Mouse (Mus musculus): ENCODE results near the gene Cdh23. TPM values are rescaled to one million over a fixed set of nuclear protein-coding genes. Genes with fewer than 3 reads are reported as not detected.

Gene Cdh23
- polyA plus RNA-seq, 1 experiment = 0.19 TPM

- TF ChIP-seq FOSL1 (IDR thresholded peaks at IDR 0.05; ENCODE audit: insufficient read depth, low read length, poor library complexity, severe bottlenecking) = no peak
- TF ChIP-seq USF1 (IDR thresholded peaks at IDR 0.05; ENCODE audit: low read depth) = no peak
- TF ChIP-seq MYOD1 (IDR thresholded peaks at IDR 0.05; ENCODE audit: control insufficient read depth, insufficient read length, low read depth) = no peak
- TF ChIP-seq CTCF (IDR thresholded peaks at IDR 0.05; ENCODE audit: control insufficient read depth, insufficient read depth, insufficient read length) = no peak
- TF ChIP-seq MYOG (IDR thresholded peaks at IDR 0.05; ENCODE audit: control insufficient read depth, extremely low read depth, insufficient read length) = no peak
- TF ChIP-seq CEBPB (IDR thresholded peaks at IDR 0.05; ENCODE audit: low read depth) = no peak
- H3K79me2 ChIP-seq (ENCODE audit: control insufficient read depth, insufficient read depth) = no peaks in the 10 kb centered on the region
- no peak overlapping the region for H3K4me3 ChIP-seq (ENCODE audit: insufficient read depth, poor library complexity, severe bottlenecking)
These were observed 165.7 kb downstream of the Cdh23 start for GRCm38 (mm10) chr10:60530633-60531032.

GRCm38 (mm10) chr10:60527949-60528348 lies 168.3 kb downstream of the Cdh23 start:
- Histone ChIP-seq H3ac (ENCODE audit: control insufficient read depth, insufficient read length, low read depth) (no peak overlapping the region), H3K36me3 (ENCODE audit: control insufficient read depth, insufficient read depth) (no peaks in the 10 kb centered on the region), H3K79me2 (ENCODE audit: control insufficient read depth, insufficient read depth) (no peaks in the 10 kb centered on the region), H3K27me3 (ENCODE audit: control insufficient read depth, insufficient read depth, insufficient read length) (peaks cover 57% of the 10 kb centered on the region), H3K4me3 (ENCODE audit: insufficient read depth, poor library complexity, severe bottlenecking) (no peak overlapping the region), H3K79me3 (ENCODE audit: low read depth) (no peaks in the 10 kb centered on the region)
- TF ChIP-seq CEBPB (IDR thresholded peaks at IDR 0.05; ENCODE audit: low read depth) = no peak
- TF ChIP-seq FOSL1 (IDR thresholded peaks at IDR 0.05; ENCODE audit: insufficient read depth, low read length, poor library complexity, severe bottlenecking) = no peak
- TF ChIP-seq MYOD1 (IDR thresholded peaks at IDR 0.05; ENCODE audit: control insufficient read depth, insufficient read length, low read depth) = no peak
- no peak for TF ChIP-seq MAX (IDR thresholded peaks at IDR 0.05)
- no peak for TF ChIP-seq CTCF (IDR thresholded peaks at IDR 0.05; ENCODE audit: control insufficient read depth, insufficient read depth, insufficient read length)
- TF ChIP-seq USF1 (IDR thresholded peaks at IDR 0.05; ENCODE audit: low read depth) = no peak
- TF ChIP-seq MYOG (IDR thresholded peaks at IDR 0.05; ENCODE audit: control insufficient read depth, extremely low read depth, insufficient read length) = no peak

More at GRCm38 (mm10) chr10:60530633-60531032, 165.7 kb downstream of the Cdh23 start:
- no peak overlapping the region for H3ac ChIP-seq (ENCODE audit: control insufficient read depth, insufficient read length, low read depth)
- no peaks in the 10 kb centered on the region for H3K36me3 ChIP-seq (ENCODE audit: control insufficient read depth, insufficient read depth)
- H3K27me3 ChIP-seq (ENCODE audit: control insufficient read depth, insufficient read depth, insufficient read length) = peaks cover 31% of the 10 kb centered on the region
- H3K79me3 ChIP-seq (ENCODE audit: low read depth) = no peaks in the 10 kb centered on the region

GRCm38 (mm10) chr10:60525081-60525480 lies 171.2 kb downstream of the Cdh23 start:
- H3ac ChIP-seq (ENCODE audit: control insufficient read depth, insufficient read length, low read depth) = no peak overlapping the region
- no peaks in the 10 kb centered on the region for H3K79me3 ChIP-seq (ENCODE audit: low read depth)
- TF ChIP-seq MYOD1 (IDR thresholded peaks at IDR 0.05; ENCODE audit: control insufficient read depth, insufficient read length, low read depth) = no peak
- TF ChIP-seq CTCF (IDR thresholded peaks at IDR 0.05; ENCODE audit: control insufficient read depth, insufficient read depth, insufficient read length) = no peak
- no peak for TF ChIP-seq MYOG (IDR thresholded peaks at IDR 0.05; ENCODE audit: control insufficient read depth, extremely low read depth, insufficient read length)
- TF ChIP-seq FOSL1 (IDR thresholded peaks at IDR 0.05; ENCODE audit: insufficient read depth, low read length, poor library complexity, severe bottlenecking) = no peak
- no peak for TF ChIP-seq MAX (IDR thresholded peaks at IDR 0.05)
- TF ChIP-seq USF1 (IDR thresholded peaks at IDR 0.05; ENCODE audit: low read depth) = no peak
- TF ChIP-seq CEBPB (IDR thresholded peaks at IDR 0.05; ENCODE audit: low read depth) = no peak
- H3K27me3 ChIP-seq (ENCODE audit: control insufficient read depth, insufficient read depth, insufficient read length) = peaks cover 85% of the 10 kb centered on the region
- no peaks in the 10 kb centered on the region for H3K79me2 ChIP-seq (ENCODE audit: control insufficient read depth, insufficient read depth)
- no peak overlapping the region for H3K4me3 ChIP-seq (ENCODE audit: insufficient read depth, poor library complexity, severe bottlenecking)
- no peaks in the 10 kb centered on the region for H3K36me3 ChIP-seq (ENCODE audit: control insufficient read depth, insufficient read depth)

GRCm38 (mm10) chr10:60516286-60516685 lies 180.0 kb downstream of the Cdh23 start:
- no peaks in the 10 kb centered on the region for H3K36me3 ChIP-seq (ENCODE audit: control insufficient read depth, insufficient read depth)
- no peaks in the 10 kb centered on the region for H3K79me2 ChIP-seq (ENCODE audit: control insufficient read depth, insufficient read depth)
- H3ac ChIP-seq (ENCODE audit: control insufficient read depth, insufficient read length, low read depth) = no peak overlapping the region
- peaks cover 38% of the 10 kb centered on the region for H3K27me3 ChIP-seq (ENCODE audit: control insufficient read depth, insufficient read depth, insufficient read length)
- TF ChIP-seq MYOD1 (IDR thresholded peaks at IDR 0.05; ENCODE audit: control insufficient read depth, insufficient read length, low read depth) (no peak), CEBPB (IDR thresholded peaks at IDR 0.05; ENCODE audit: low read depth) (no peak), MYOG (IDR thresholded peaks at IDR 0.05; ENCODE audit: control insufficient read depth, extremely low read depth, insufficient read length) (no peak), MAX (IDR thresholded peaks at IDR 0.05) (no peak), FOSL1 (IDR thresholded peaks at IDR 0.05; ENCODE audit: insufficient read depth, low read length, poor library complexity, severe bottlenecking) (no peak), CTCF (IDR thresholded peaks at IDR 0.05; ENCODE audit: control insufficient read depth, insufficient read depth, insufficient read length) (no peak), USF1 (IDR thresholded peaks at IDR 0.05; ENCODE audit: low read depth) (no peak)
- no peaks in the 10 kb centered on the region for H3K79me3 ChIP-seq (ENCODE audit: low read depth)
- H3K4me3 ChIP-seq (ENCODE audit: insufficient read depth, poor library complexity, severe bottlenecking) = no peak overlapping the region

- Histone ChIP-seq H3ac (ENCODE audit: control insufficient read depth, insufficient read length, low read depth) (no peak overlapping the region), H3K36me3 (ENCODE audit: control insufficient read depth, insufficient read depth) (no peaks in the 10 kb centered on the region), H3K79me3 (ENCODE audit: low read depth) (no peaks in the 10 kb centered on the region), H3K4me3 (ENCODE audit: insufficient read depth, poor library complexity, severe bottlenecking) (no peak overlapping the region), H3K27me3 (ENCODE audit: control insufficient read depth, insufficient read depth, insufficient read length) (peaks cover 71% of the 10 kb centered on the region), H3K79me2 (ENCODE audit: control insufficient read depth, insufficient read depth) (no peaks in the 10 kb centered on the region)
- TF ChIP-seq MAX (IDR thresholded peaks at IDR 0.05) = no peak
- no peak for TF ChIP-seq CTCF (IDR thresholded peaks at IDR 0.05; ENCODE audit: control insufficient read depth, insufficient read depth, insufficient read length)
- no peak for TF ChIP-seq MYOD1 (IDR thresholded peaks at IDR 0.05; ENCODE audit: control insufficient read depth, insufficient read length, low read depth)
- no peak for TF ChIP-seq CEBPB (IDR thresholded peaks at IDR 0.05; ENCODE audit: low read depth)
- no peak for TF ChIP-seq USF1 (IDR thresholded peaks at IDR 0.05; ENCODE audit: low read depth)
- TF ChIP-seq MYOG (IDR thresholded peaks at IDR 0.05; ENCODE audit: control insufficient read depth, extremely low read depth, insufficient read length) = no peak
- TF ChIP-seq FOSL1 (IDR thresholded peaks at IDR 0.05; ENCODE audit: insufficient read depth, low read length, poor library complexity, severe bottlenecking) = no peak
These were observed 197.8 kb downstream of the Cdh23 start for GRCm38 (mm10) chr10:60498538-60498937.

- Histone ChIP-seq H3K27me3 (ENCODE audit: control insufficient read depth, insufficient read depth, insufficient read length) (peaks cover 61% of the 10 kb centered on the region), H3K79me2 (ENCODE audit: control insufficient read depth, insufficient read depth) (no peaks in the 10 kb centered on the region), H3K4me3 (ENCODE audit: insufficient read depth, poor library complexity, severe bottlenecking) (no peak overlapping the region), H3ac (ENCODE audit: control insufficient read depth, insufficient read length, low read depth) (no peak overlapping the region), H3K36me3 (ENCODE audit: control insufficient read depth, insufficient read depth) (no peaks in the 10 kb centered on the region), H3K79me3 (ENCODE audit: low read depth) (no peaks in the 10 kb centered on the region)
- TF ChIP-seq CTCF (IDR thresholded peaks at IDR 0.05; ENCODE audit: control insufficient read depth, insufficient read depth, insufficient read length) = no peak
- no peak for TF ChIP-seq CEBPB (IDR thresholded peaks at IDR 0.05; ENCODE audit: low read depth)
- TF ChIP-seq USF1 (IDR thresholded peaks at IDR 0.05; ENCODE audit: low read depth) = no peak
- no peak for TF ChIP-seq MYOD1 (IDR thresholded peaks at IDR 0.05; ENCODE audit: control insufficient read depth, insufficient read length, low read depth)
- no peak for TF ChIP-seq MAX (IDR thresholded peaks at IDR 0.05)
These were observed 201.2 kb downstream of the Cdh23 start for GRCm38 (mm10) chr10:60495070-60495469.

All from C2C12 (cell line).